Mouse (Mus musculus): ENCODE results near the gene Ggt6.

DNA sequence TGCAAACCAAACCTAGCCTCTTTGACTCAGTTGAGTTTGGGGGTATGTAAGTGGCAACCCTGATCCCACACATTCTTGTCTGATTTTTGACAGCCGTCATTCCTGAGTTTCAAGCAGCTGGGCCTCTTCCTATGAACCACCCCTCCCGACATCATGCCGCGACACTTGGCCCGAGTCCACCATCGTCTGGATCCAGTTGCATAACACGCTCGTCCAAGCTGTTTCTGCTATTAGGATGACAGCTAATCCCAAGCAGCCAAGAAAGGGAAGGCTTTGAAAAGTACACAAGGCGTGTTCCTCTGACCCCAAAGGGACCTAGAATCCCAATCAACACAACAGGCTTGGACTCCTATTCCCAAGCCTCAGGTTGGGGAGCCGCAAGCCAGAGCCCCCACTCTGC, 38.3 kb upstream of the Ggt6 start:
- TF ChIP-seq MYOG (IDR thresholded peaks at IDR 0.05; ENCODE audit: control insufficient read depth, extremely low read depth, insufficient read length) (no peak), CTCF (IDR thresholded peaks at IDR 0.05; ENCODE audit: control insufficient read depth, insufficient read depth, insufficient read length) (no peak), MYOD1 (IDR thresholded peaks at IDR 0.05; ENCODE audit: control insufficient read depth, insufficient read length, low read depth) (no peak)

Measured in C2C12 (cell line).